Mouse (Mus musculus) hindbrain, embryonic 14.5 days (tissue): ENCODE data around the gene Cul1. TPM values are rescaled to one million over a fixed set of nuclear protein-coding genes. Genes with fewer than 3 reads are reported as not detected.

Experiments used
- ATAC-seq: fragments of 200-750 bp; cut with Nextera tagmentation; 2 replicates; pipeline ENCODE4 v1.8.0; 2017; ENCODE audit warnings: moderate number of reproducible peaks, mild to moderate bottlenecking, moderate TSS enrichment, moderate library complexity; ENCODE audit not compliant: low FRiP score
- DNase-seq: peaks from one replicate; pipeline ENCODE4 v3.0.0-alpha.2; 2015; ENCODE audit warnings: low spot score
- H3K27ac ChIP-seq: fragments of 300-500 bp; sonication (generic); 2 replicates; pipeline ENCODE4 v1.5.1; 2014; ENCODE audit warnings: mild to moderate bottlenecking, moderate library complexity
- H3K27me3 ChIP-seq: fragments of 300-500 bp; sonication (generic); 2 replicates; pipeline ENCODE4 v1.6.1; 2014; ENCODE audit warnings: mild to moderate bottlenecking, low read length, mixed read lengths; ENCODE audit not compliant: control insufficient read depth, insufficient read depth
- H3K36me3 ChIP-seq: fragments of 300-500 bp; sonication (generic); replicated peaks from 2 replicates; pipeline ENCODE4 v1.6.1; 2014; ENCODE audit not compliant: control insufficient read depth, insufficient read depth
- H3K4me1 ChIP-seq: fragments of 300-500 bp; sonication (generic); replicated peaks from 2 replicates; pipeline ENCODE4 v1.6.1; 2014; ENCODE audit warnings: antibody characterized with exemption, low read length, mixed read lengths; ENCODE audit not compliant: control insufficient read depth, insufficient read depth
- H3K4me2 ChIP-seq: fragments of 300-500 bp; sonication (generic); replicated peaks from 2 replicates; pipeline ENCODE4 v1.6.1; 2014; ENCODE audit warnings: mild to moderate bottlenecking, moderate library complexity
- H3K4me3 ChIP-seq: fragments of 300-500 bp; sonication (generic); replicated peaks from 2 replicates; pipeline ENCODE4 v1.5.1; 2014; ENCODE audit warnings: mild to moderate bottlenecking, low read length
- H3K9ac ChIP-seq: fragments of 300-500 bp; sonication (generic); 2 replicates; pipeline ENCODE4 v1.6.1; 2014
- H3K9me3 ChIP-seq: fragments of 300-500 bp; sonication (generic); 2 replicates; pipeline ENCODE4 v1.6.1; 2016; ENCODE audit warnings: low read length; ENCODE audit not compliant: control insufficient read depth
- WGBS: fragments of 180-500 bp; shearing (Covaris S2); extraction: QIAGEN DNeasy Blood & Tissue Kit; methylation state at CpG from one replicate; pipeline ENCODE4 v1.1.7; 2014; 5-methylcytosine and 5-hydroxymethylcytosine counted together
- polyA plus RNA-seq: library from polyadenylated mRNA; unstranded; fragments of >200 nt; fragmentation: Nextera tagmentation; extraction: Ambion mirVana; gene quantifications from 2 replicates; pipeline ENCODE4 v1.2.1, GENCODE M21; 2014

Gene Cul1
- polyA plus RNA-seq, 1 experiment from 2014 or later = 127 TPM

DNA sequence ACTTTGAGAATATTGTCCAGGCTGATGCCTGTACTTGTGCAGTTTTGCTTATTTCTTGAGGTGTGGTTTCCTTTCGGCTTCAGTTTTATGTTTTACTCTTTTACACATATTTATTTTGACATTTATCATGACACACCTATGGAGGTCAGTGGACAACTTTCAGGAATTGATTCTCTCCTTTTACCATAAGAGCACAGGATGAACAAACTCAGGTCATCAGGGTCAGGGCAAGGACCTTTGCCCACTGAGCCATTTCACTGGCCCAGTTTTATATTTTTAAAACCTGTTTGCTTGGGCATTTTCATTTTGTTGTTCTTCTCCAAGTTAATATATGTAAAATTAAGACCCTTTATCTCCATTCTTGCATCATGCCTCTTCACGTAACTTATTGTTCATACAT is 13.3 kb downstream of the Cul1 start:
- Histone ChIP-seq H3K9me3 (no peaks in the 10 kb centered on the region), H3K4me3 (no peak overlapping the region), H3K27me3 (no peaks in the 10 kb centered on the region), H3K4me2 (no peak overlapping the region), H3K27ac (no peak overlapping the region), H3K36me3 (no peaks in the 10 kb centered on the region), H3K9ac (no peak overlapping the region), H3K4me1 (no peaks in the 10 kb centered on the region)
- DNase-seq (no peak), ATAC-seq (no peak)
- WGBS = 99% methylated on average over 2 of the region's 2 CpGs

DNA sequence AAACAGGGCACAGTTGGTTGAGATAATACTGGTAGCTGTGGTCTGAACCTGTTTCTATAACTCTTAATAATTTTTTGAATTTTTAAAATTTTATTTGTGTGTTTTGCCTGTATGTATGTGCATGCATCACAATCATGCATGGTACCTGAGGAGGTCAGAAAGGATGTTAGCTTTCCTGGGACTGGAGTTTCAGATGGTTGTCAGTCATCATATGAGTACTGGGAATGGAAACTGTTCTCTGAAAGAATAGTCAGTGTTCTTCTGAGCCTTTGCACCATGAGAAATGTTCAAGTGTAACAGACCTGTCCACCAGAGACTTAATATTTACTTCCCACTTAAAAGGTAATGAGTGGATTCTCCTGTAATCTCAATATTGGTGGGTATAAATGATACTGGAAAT is 13.9 kb downstream of the Cul1 start:
- no peak for ATAC-seq
- Histone ChIP-seq H3K27me3 (no peaks in the 10 kb centered on the region), H3K9me3 (no peaks in the 10 kb centered on the region), H3K9ac (no peak overlapping the region), H3K4me3 (no peak overlapping the region), H3K4me2 (no peak overlapping the region), H3K4me1 (no peaks in the 10 kb centered on the region), H3K36me3 (no peaks in the 10 kb centered on the region), H3K27ac (no peak overlapping the region)
- DNase-seq = no peak

DNA sequence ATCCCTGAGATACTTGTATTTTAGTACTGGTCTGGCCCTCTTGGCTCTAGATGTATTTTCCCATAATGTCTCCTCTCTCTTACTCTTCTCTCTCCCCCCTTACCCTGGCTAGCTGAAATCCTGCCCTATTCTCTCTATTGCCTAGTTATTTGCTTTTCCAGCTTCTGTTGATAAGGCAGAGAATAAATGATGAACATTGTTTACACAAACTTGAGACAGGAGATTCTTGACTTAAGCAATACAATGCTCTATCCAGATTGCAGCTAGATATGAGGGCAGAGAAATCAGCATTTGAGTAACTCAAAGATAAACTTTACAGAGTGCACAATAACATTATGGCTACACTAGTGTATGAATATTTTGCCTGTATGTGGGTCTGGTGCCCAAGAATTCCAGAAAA is 16.6 kb downstream of the Cul1 start:
- no peak for DNase-seq
- Histone ChIP-seq H3K36me3 (no peaks in the 10 kb centered on the region), H3K4me3 (no peak overlapping the region), H3K9me3 (no peaks in the 10 kb centered on the region), H3K4me2 (no peak overlapping the region), H3K27me3 (no peaks in the 10 kb centered on the region), H3K27ac (no peak overlapping the region), H3K4me1 (no peaks in the 10 kb centered on the region), H3K9ac (no peak overlapping the region)
- ATAC-seq = no peak

DNA sequence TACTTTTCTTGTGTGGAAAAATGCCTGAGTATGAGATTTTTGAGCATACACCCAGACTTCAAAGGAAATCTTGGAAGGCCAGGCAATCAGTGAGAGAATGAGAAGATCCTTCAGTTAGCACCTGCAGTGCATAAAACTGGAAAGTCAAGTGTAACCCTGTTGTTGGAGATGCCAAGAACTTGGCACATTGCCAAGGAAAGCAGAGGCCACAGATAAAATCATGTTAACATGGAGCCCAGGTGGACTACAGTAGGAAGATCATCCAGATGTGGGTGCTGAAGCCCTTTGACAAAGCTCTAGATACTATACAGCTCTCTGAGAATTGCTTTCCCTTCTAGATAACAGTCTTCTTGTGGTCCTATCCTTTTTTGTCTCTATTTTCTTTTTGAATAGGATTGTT is 19.2 kb downstream of the Cul1 start:
- Histone ChIP-seq H3K27me3 (no peaks in the 10 kb centered on the region), H3K9ac (no peak overlapping the region), H3K36me3 (no peaks in the 10 kb centered on the region), H3K27ac (no peak overlapping the region), H3K4me3 (no peak overlapping the region), H3K4me2 (no peak overlapping the region), H3K4me1 (no peaks in the 10 kb centered on the region), H3K9me3 (no peaks in the 10 kb centered on the region)
- no peak for DNase-seq
- ATAC-seq = no peak

DNA sequence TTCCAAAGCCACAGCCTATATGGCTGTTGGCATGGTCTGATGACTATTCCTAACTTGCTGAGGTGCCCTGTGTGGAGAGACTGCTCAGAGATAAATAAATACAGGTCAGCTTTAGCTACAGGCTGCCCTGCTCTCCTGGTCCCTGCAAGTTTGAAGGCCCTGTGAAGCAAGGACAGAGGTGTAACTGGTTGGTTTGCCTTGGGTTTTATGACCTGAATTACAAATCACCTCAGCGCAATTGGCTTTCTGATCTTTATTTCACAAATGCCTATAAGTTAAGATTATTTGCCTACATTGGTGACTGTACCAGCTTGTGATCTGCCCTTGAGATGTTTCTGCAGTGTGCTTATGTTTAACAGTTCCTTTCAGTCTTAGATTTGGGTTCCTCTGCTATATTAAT is 28.8 kb downstream of the Cul1 start:
- Histone ChIP-seq H3K36me3 (no peaks in the 10 kb centered on the region; the same call in 1 of the 2 replicates), H3K4me3 (no peak overlapping the region), H3K27me3 (no peaks in the 10 kb centered on the region), H3K9ac (no peak overlapping the region), H3K27ac (no peak overlapping the region), H3K4me1 (no peaks in the 10 kb centered on the region), H3K4me2 (no peak overlapping the region), H3K9me3 (no peaks in the 10 kb centered on the region)
- DNase-seq (no peak), ATAC-seq (no peak)
- 100% methylated on average over 1 of the region's 1 CpGs for WGBS

DNA sequence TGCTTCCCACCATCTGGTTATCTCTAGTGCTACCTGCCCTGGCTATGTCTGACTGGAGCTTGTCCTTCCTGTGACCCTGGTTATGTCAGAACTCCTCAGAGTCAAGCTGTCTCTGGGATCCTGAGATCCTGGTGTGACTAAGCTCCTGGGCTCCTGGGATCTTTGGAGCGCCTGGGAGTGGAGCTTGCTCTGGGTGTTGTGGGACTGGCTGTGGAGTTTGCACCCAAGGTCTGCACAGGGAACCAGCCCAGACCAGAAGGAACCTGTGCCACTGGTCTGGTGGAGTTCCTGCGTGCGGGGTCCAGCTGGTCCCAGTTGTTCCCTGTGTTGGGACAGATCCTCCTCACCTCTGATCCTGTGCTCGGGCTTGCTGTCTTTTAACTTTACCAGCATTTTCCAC is 41.4 kb downstream of the Cul1 start:
- Histone ChIP-seq H3K27me3 (no peaks in the 10 kb centered on the region), H3K36me3 (peaks cover 4% of the 10 kb centered on the region; the same call in 1 of the 2 replicates), H3K4me3 (no peak overlapping the region), H3K9me3 (no peaks in the 10 kb centered on the region), H3K27ac (no peak overlapping the region), H3K9ac (no peak overlapping the region), H3K4me1 (no peaks in the 10 kb centered on the region), H3K4me2 (no peak overlapping the region)
- DNase-seq = no peak
- ATAC-seq = no peak
- WGBS = 94% methylated on average over 4 of the region's 4 CpGs

DNA sequence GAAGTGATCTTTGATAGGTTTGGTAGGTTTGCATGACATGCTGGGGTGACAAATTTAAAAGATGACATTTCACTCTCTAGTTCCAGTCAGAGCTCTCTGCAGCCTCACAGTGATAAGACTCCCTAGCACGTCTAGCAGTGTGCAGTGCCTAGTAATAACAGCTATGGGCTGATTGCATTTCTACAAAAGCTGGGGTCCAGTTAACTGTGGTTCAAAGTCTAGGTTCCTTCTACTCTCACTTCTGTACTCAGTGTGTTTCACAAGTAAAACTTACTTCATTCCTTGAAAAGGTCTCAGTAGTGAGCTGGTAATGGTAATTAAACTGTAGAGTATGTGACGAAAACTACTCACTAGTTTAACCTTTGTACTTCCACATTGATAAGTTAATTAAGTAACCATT is 66.8 kb downstream of the Cul1 start:
- no peak for ATAC-seq
- 94% methylated on average over 2 of the region's 2 CpGs for WGBS
- no peak overlapping the region for H3K4me2 ChIP-seq
- no peaks in the 10 kb centered on the region for H3K9me3 ChIP-seq
- peaks cover 94% of the 10 kb centered on the region for H3K36me3 ChIP-seq
- no peak overlapping the region for H3K4me3 ChIP-seq
- no peak for DNase-seq
- no peaks in the 10 kb centered on the region for H3K4me1 ChIP-seq
- H3K27me3 ChIP-seq = no peaks in the 10 kb centered on the region
- H3K9ac ChIP-seq = no peak overlapping the region
- no peak overlapping the region for H3K27ac ChIP-seq

DNA sequence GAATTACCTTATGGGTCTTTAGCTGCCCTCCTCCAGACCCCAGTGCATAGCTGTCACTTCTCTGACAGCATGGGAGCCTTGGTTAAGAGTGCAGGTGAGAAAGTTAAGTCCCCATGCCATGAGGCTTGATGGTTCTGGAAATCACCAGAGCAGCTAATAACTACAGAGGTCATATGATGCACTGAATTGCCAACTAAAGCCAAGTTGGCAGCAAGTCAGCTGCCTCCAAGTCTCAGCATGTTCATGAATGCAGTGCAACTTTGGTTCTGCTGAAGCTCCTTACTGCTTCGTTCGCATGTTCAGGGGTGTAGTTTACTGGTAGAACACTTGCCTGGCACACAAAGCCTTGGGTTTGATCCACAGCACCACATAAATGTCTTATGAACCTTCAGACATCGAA is 69.2 kb downstream of the Cul1 start:
- DNase-seq (no peak), ATAC-seq (no peak)
- H3K4me1 ChIP-seq = no peaks in the 10 kb centered on the region
- no peak overlapping the region for H3K9ac ChIP-seq
- no peak overlapping the region for H3K4me3 ChIP-seq
- no peaks in the 10 kb centered on the region for H3K9me3 ChIP-seq
- H3K27ac ChIP-seq = no peak overlapping the region
- WGBS = 92% methylated on average over 3 of the region's 3 CpGs
- H3K27me3 ChIP-seq = no peaks in the 10 kb centered on the region
- no peak overlapping the region for H3K4me2 ChIP-seq
- H3K36me3 ChIP-seq = peaks cover 94% of the 10 kb centered on the region

DNA sequence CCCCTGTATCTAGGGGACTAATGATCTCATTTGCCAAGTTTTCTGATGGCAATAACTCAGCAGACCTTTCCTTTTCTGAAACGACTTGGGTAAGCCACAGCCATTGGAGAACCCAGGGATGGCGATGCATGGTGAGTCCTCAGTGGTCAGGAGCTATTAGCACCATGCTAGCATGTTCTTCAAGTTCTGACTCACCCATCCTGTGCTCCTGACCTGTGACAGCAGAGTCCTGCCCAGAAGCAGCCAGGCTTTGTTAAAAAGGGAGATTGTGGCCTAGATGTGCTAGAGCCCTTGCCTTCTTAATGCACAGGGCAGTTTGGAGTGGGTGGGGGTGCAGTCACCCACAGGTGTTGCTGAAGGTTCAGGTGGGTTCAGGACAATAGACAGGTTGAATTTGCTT is 71.8 kb downstream of the Cul1 start:
- ATAC-seq = no peak
- WGBS = 75% methylated on average over 2 of the region's 2 CpGs

DNA sequence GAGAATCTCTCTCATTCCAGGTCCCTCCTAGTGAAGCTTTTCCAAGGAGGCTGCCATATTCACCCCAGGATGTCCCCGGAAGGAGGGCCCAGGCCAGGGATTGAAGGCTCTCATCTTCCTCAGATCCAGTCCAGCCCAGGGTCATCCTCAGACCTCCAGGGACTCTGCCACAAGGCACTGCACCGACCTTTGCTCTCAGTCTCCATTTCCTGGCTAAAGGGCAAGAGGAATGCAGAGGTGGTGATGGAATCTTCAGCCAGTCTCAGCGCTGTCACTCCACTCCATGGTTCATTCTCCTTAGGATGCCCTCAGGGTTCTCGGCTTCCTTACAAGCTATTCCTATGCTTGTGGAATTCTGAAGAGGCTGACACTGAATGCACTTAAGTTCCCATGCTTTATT is 73.2 kb downstream of the Cul1 start:
- Histone ChIP-seq H3K4me2 (no peak overlapping the region), H3K9me3 (no peaks in the 10 kb centered on the region), H3K27me3 (no peaks in the 10 kb centered on the region), H3K9ac (no peak overlapping the region), H3K27ac (no peak overlapping the region), H3K4me3 (no peak overlapping the region), H3K36me3 (peaks cover 96% of the 10 kb centered on the region), H3K4me1 (no peaks in the 10 kb centered on the region)
- 76% methylated on average over 4 of the region's 4 CpGs for WGBS
- no peak for DNase-seq
- ATAC-seq = no peak

More for the DNA sequence above, 71.8 kb downstream of the Cul1 start:
- Histone ChIP-seq H3K9ac (no peak overlapping the region), H3K4me3 (no peak overlapping the region), H3K36me3 (peaks cover 95% of the 10 kb centered on the region), H3K9me3 (no peaks in the 10 kb centered on the region), H3K4me2 (no peak overlapping the region), H3K27ac (no peak overlapping the region), H3K27me3 (no peaks in the 10 kb centered on the region), H3K4me1 (no peaks in the 10 kb centered on the region)
- DNase-seq = no peak
